Mouse (Mus musculus) megakaryocyte-erythroid progenitor cell, adult 5-6 weeks (primary cell): ENCODE measurements around the gene Gm2004. TPM values are rescaled to one million over a fixed set of nuclear protein-coding genes. Genes with fewer than 3 reads are reported as not detected.
"Not testable (repeated sequence)": the region's sequence is repeated elsewhere in the genome, so short reads cannot be mapped to it uniquely, and the experiment has no call there.

Experiments
- ATAC-seq: replicated peaks from 2 replicates; pipeline ENCODE4 v1.8.0; 2016; ENCODE audit warnings: mild to moderate bottlenecking, inconsistent platforms; ENCODE audit not compliant: severe bottlenecking, poor library complexity, low FRiP score, low TSS enrichment
- total RNA-seq, 2 experiments: library from RNA; stranded (forward) in 1 of 2; stranded (reverse) in 1 of 2; fragments of 200-1000, 215-1000 nt in 1 of 2; fragments of >200 nt in 1 of 2; fragmentation: Nextera tagmentation in 1 of 2; gene quantifications; 2 replicates each; pipeline ENCODE4 v1.2.3; 2014 to 2017

The Gm2004 gene
- 1.2 and 1.5 TPM in 2 replicates for total RNA-seq (2014; fragmentation: Nextera tagmentation)
- total RNA-seq (2017) = 34.7 TPM in 1 of 2 replicates, not detected in the other

GRCm38 (mm10) chr2:176149725-176150124 lies at the start of gene Gm2004:
TSS of gene Gm2004 (minus strand) at chr2:176149825.
- ATAC-seq = not testable (repeated sequence)

Other genes starting within 250 kb of the Gm2004 start
- 14.2 and 15.0 TPM in 2 replicates for gene Zfp966, start 218.7 kb downstream of the Gm2004 start, total RNA-seq (2014; fragmentation: Nextera tagmentation)
- gene Zfp966, start 218.7 kb downstream of the Gm2004 start, total RNA-seq (2017) = 5.9 and 21.7 TPM in 2 replicates
- gene Gm2026, start 184.5 kb downstream of the Gm2004 start, total RNA-seq (2014; fragmentation: Nextera tagmentation) = 14.5 and 17.1 TPM in 2 replicates
- gene Gm2026, start 184.5 kb downstream of the Gm2004 start, total RNA-seq (2017) = 5.7 TPM in 1 of 2 replicates, not detected in the other
- gene 2210418O10Rik, start 76.7 kb upstream of the Gm2004 start, total RNA-seq (2014; fragmentation: Nextera tagmentation) = 10.1 and 15.5 TPM in 2 replicates
- gene 2210418O10Rik, start 76.7 kb upstream of the Gm2004 start, total RNA-seq (2017) = 13.9 and 17.3 TPM in 2 replicates
- not detected in 2 replicates for gene Gm11009, start 169.7 kb upstream of the Gm2004 start, total RNA-seq (2014; fragmentation: Nextera tagmentation)
- gene Gm11009, start 169.7 kb upstream of the Gm2004 start, total RNA-seq (2017) = not detected in 2 replicates